Mouse (Mus musculus): ENCODE measurements around the gene Cox17.

DNA sequence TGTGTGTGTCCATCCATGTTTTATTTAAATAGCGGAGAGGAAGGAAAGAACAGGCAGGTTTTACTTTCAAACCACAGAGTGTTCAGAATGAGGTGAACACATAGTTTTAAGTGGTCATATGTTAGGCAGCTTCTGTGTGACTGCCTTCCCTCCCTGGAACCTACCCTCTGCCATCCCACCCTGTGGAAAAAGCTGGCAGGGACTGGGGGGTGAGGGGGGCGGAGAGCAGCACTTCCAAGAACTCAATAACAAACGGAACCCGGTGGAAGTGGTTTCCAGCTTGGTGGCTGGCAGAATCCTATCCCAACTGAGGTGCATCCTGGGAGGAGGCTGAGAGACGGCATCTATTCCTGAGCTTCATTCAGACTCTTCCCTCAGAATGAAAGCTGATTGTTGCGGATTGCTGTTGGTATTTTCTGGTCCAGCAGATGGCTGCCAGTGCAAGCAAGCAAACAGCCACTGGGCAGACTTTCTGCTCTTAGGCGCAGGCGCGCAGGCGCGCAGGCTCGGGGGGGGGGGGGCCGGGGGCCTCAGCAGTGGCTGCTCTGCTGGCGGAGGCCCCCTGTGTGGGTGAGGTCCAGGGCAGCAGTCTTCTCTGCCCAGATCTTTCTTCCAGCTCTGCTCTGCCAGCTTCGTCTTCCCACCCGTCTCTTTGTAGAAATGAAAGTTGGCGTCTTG lies 29.5 kb downstream of the Cox17 start:
- TF ChIP-seq POLR2A (IDR thresholded peaks at IDR 0.05; ENCODE audit: low read depth, low read length) (no peak), CTCF (conservative IDR thresholded peaks at IDR 0.05; ENCODE audit: insufficient read depth, insufficient read length, low read depth, low read length) (peak; percentile 39)

Data from kidney, adult 2 months (tissue).